Mouse (Mus musculus) neutrophil, adult 65 days (primary cell): ENCODE measurements around the gene H60c. TPM values are rescaled to one million over a fixed set of nuclear protein-coding genes. Genes with fewer than 3 reads are reported as not detected.

Experiments used
- total RNA-seq: library from RNA; stranded (reverse); gene quantifications from 2 replicates; pipeline ENCODE4 v1.2.4, GENCODE M21; 2023

H60c gene
- not detected in 2 replicates for total RNA-seq

DNA sequence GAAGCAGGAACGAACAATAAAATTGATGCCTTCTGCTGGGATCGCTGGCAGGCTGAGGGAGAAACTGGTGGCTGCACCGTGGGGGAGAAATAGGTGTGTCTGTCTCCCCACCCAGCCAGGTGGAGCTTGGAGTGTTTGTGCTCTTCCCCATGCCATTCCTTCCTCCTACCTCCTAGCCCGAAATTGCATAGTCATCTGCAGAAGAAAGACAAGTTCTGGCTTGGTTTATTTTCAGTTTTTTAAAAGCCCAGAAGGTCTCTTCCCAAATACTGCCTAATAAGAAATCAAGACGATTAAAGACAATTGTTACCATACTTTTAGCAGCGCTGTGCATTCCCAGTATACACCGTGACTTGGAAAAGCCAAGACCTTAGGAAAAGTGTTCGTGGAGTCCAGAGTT, at the start of gene H60c:
H60c (minus strand) TSS at position 101 of the 400 bp plus-strand sequence.

Other genes with a start within 250 kb of the H60c start
- 0.32 TPM in 1 of 2 replicates, not detected in the other for gene Ppp1r14c, start 98.3 kb upstream of the H60c start, total RNA-seq